Mouse (Mus musculus) adrenal gland, postnatal 10 days (tissue): ENCODE results near the gene 4930402K13Rik. TPM values are rescaled to one million over a fixed set of nuclear protein-coding genes. Genes with fewer than 3 reads are reported as not detected.
"Not testable (repeated sequence)": the region's sequence is repeated elsewhere in the genome, so short reads cannot be mapped to it uniquely, and the experiment has no call there.

Experiments
- DNase-seq: peaks from one replicate; pipeline ENCODE4 v3.0.0; 2021; ENCODE audit warnings: mixed read lengths
- long read RNA-seq, 2 experiments: library from polyadenylated mRNA; stranded (forward); transcript quantifications; one replicate each; pipeline ENCODE4 v2.0.0; 2021
- total RNA-seq, 2 experiments: library from RNA; stranded (reverse); gene quantifications; 2 replicates each; pipeline ENCODE4 v1.2.3; 2021

Gene 4930402K13Rik
- total RNA-seq: not detected
- long read RNA-seq, experiment 1: 0 reads
- long read RNA-seq, experiment 2: 0 reads

- no peak for DNase-seq
Measured at GRCm38 (mm10) chrX:9104262-9104661, at the start of gene 4930402K13Rik. TSS of gene 4930402K13Rik (plus strand) at chrX:9104562.

GRCm38 (mm10) chrX:9060952-9061351 is 43.4 kb upstream of the 4930402K13Rik start:
- DNase-seq: peak; percentile 70

GRCm38 (mm10) chrX:9062101-9062500 is 42.3 kb upstream of the 4930402K13Rik start:
- no peak for DNase-seq

- DNase-seq: not testable (repeated sequence)
Measured at GRCm38 (mm10) chrX:9062715-9063114, 41.6 kb upstream of the 4930402K13Rik start, which contains the start of gene Fthl17f. TSS of gene Fthl17f (plus strand) at chrX:9063015.

GRCm38 (mm10) chrX:9077699-9078098 is 26.7 kb upstream of the 4930402K13Rik start:
- DNase-seq: peak; percentile 79

GRCm38 (mm10) chrX:9095066-9095465 is 9.3 kb upstream of the 4930402K13Rik start:
- not testable (repeated sequence) for DNase-seq

GRCm38 (mm10) chrX:9110381-9110780 is 6.0 kb downstream of the 4930402K13Rik start:
- DNase-seq: no peak

- no peak for DNase-seq
Measured at GRCm38 (mm10) chrX:9124928-9125327, 20.6 kb downstream of the 4930402K13Rik start.

GRCm38 (mm10) chrX:9128317-9128831 is 24.0 kb downstream of the 4930402K13Rik start:
- DNase-seq: peak; percentile 19

- no peak for DNase-seq
Measured at GRCm38 (mm10) chrX:9139290-9139948, 35.1 kb downstream of the 4930402K13Rik start.

- no peak for DNase-seq
Measured at GRCm38 (mm10) chrX:9142669-9143068, 38.3 kb downstream of the 4930402K13Rik start.

Other genes with a start within 250 kb of the 4930402K13Rik start
- gene Gm5751, start 230.3 kb upstream of the 4930402K13Rik start, total RNA-seq: not detected
- 1 to 10 TPM; 7.7 to 7.8 TPM for gene B630019K06Rik, start 212.2 kb upstream of the 4930402K13Rik start, total RNA-seq
- gene Fthl17b, start 141.6 kb upstream of the 4930402K13Rik start, total RNA-seq: not detected
- gene Fthl17c, start 128.0 kb upstream of the 4930402K13Rik start, total RNA-seq: not detected
- gene Fthl17d, start 117.8 kb upstream of the 4930402K13Rik start, total RNA-seq: not detected
- gene Fthl17e, start 71.1 kb upstream of the 4930402K13Rik start, total RNA-seq: not detected
- gene Fthl17f, start 41.5 kb upstream of the 4930402K13Rik start, total RNA-seq: not detected
- 1 to 10 TPM; 2.1 to 2.9 TPM for gene Lancl3, start 95.3 kb downstream of the 4930402K13Rik start, total RNA-seq
- gene Gm14862, start 152.3 kb downstream of the 4930402K13Rik start, total RNA-seq: not detected
- gene Xk, start 168.2 kb downstream of the 4930402K13Rik start, total RNA-seq: 1 to 10 TPM; 2.2 to 2.8 TPM
- gene H2al1m, start 179.2 kb downstream of the 4930402K13Rik start, total RNA-seq: under 1 TPM in 1 of 2 experiments, not detected in 1; 0.82 TPM
- gene H2al1k, start 246.1 kb downstream of the 4930402K13Rik start, total RNA-seq: not detected